ENCODE assay signal across 22 mouse cellular contexts in the genomic region with DNA sequence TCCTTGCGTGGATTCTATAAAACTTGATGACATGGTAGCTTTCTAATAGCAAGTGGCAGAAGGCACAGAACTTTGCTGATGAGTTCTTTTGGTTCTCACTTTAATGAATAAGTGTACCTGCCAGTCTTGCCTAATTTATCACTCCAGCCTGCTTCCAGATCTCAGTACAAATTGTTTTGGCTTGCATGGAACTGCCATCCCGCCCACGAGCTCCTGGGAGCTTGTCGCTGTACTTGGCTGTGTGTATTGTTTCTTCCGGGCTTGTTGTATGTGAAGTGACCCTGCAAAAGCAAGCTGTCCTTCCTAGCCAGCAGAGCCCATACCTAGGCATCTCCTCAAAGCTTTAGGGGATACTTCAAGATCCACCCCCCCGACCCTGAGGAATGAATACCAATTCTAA.
DNase-seq lines count a peak whose midpoint lies in the region; ATAC-seq and TF ChIP-seq lines count a peak whose summit lies in the region.
"Had no signal": no experiment of that assay in that cellular context is flagged by ENCODE, and none has a peak within 500 bp of the region (broad histone marks: within the 10 kb centered on the region; RNA-seq: fewer than 3 reads in every experiment).

No protein-coding gene starts in this region.

- TF ChIP-seq CTCF in midbrain, postnatal 0 days (IDR thresholded peaks at IDR 0.05) = no peak

- no peak for ATAC-seq in midbrain, postnatal 0 days (ENCODE audit: low FRiP score)
- ATAC-seq in forebrain, embryonic 15.5 days (replicated peaks) = no peak
- ATAC-seq: activated CD4-positive, CD25-positive, alpha-beta regulatory T cell, adult 4 months; intestine, embryonic 15.5 days; Patski had no signal

- DNase-seq in layer of hippocampus, adult 11-12 months (ENCODE audit: low spot score) = peak; percentile 49
- DNase-seq in layer of hippocampus, postnatal 25 days (ENCODE audit: extremely low spot score in 1 of 2, low spot score in 1 of 2) = no peak
- peak; percentile 42 to 47 for DNase-seq in right cerebral cortex, postnatal 36 days (ENCODE audit: low spot score in 2 of 2)
- no peak for DNase-seq in right cerebral cortex, postnatal 25 days
- DNase-seq in cerebellum, postnatal 14 days = peak; percentile 40 to 60
- DNase-seq in midbrain, postnatal 0 days (ENCODE audit: low spot score) = no peak
- DNase-seq: gastrocnemius, postnatal 14 days; heart, postnatal 10 days; kidney, postnatal 4 days; lung, embryonic 14.5 days; thymus, adult 2 months had no signal

- no peaks in the 10 kb centered on the region for H3K27me3 ChIP-seq in midbrain, postnatal 0 days (ENCODE audit: insufficient read depth, low read length)
- no peaks in the 10 kb centered on the region for H3K27me3 ChIP-seq in forebrain, embryonic 15.5 days
- H3K27me3 ChIP-seq: hindbrain, embryonic 12.5 days; intestine, embryonic 15.5 days; Patski; stomach, embryonic 15.5 days had no signal

- WGBS in midbrain, postnatal 0 days = 68% methylated on average over 6 of the region's 6 CpGs
- WGBS in forebrain, embryonic 15.5 days = 65% methylated on average over 6 of the region's 6 CpGs

- H3K4me2 ChIP-seq in midbrain, postnatal 0 days (ENCODE audit: low read depth, low read length, poor library complexity, severe bottlenecking) = no peak overlapping the region
- no peak overlapping the region for H3K4me2 ChIP-seq in forebrain, embryonic 15.5 days (replicated peaks)
- H3K4me2 ChIP-seq: hindbrain, embryonic 12.5 days; intestine, embryonic 15.5 days; liver, embryonic 11.5 days; lung, embryonic 14.5 days; midbrain, embryonic 11.5 days; stomach, embryonic 15.5 days had no signal

- H3K9me3 ChIP-seq in midbrain, postnatal 0 days (ENCODE audit: low read length) = no peaks in the 10 kb centered on the region
- H3K9me3 ChIP-seq in forebrain, embryonic 15.5 days = no peaks in the 10 kb centered on the region
- H3K9me3 ChIP-seq: heart, embryonic 10.5 days; hindbrain, embryonic 12.5 days; intestine, embryonic 15.5 days; limb, embryonic 10.5 days; stomach, embryonic 15.5 days had no signal

- no peak overlapping the region for H3K27ac ChIP-seq in midbrain, postnatal 0 days (ENCODE audit: low read depth, low read length)
- H3K27ac ChIP-seq in forebrain, embryonic 15.5 days (replicated peaks) = no peak overlapping the region
- H3K27ac ChIP-seq: heart, embryonic 10.5 days; hindbrain, embryonic 12.5 days; intestine, embryonic 15.5 days; limb, embryonic 10.5 days; macrophage; stomach, embryonic 15.5 days had no signal

- no peak overlapping the region for H3K4me3 ChIP-seq in midbrain, postnatal 0 days (ENCODE audit: low read depth, low read length)
- H3K4me3 ChIP-seq in forebrain, embryonic 15.5 days = no peak overlapping the region
- H3K4me3 ChIP-seq: heart, embryonic 10.5 days; hindbrain, embryonic 12.5 days; intestine, embryonic 15.5 days; limb, embryonic 10.5 days; stomach, embryonic 15.5 days had no signal

- H3K9ac ChIP-seq in midbrain, postnatal 0 days (replicated peaks; ENCODE audit: low read length, poor library complexity, severe bottlenecking) = no peak overlapping the region
- H3K9ac ChIP-seq in forebrain, embryonic 15.5 days (replicated peaks) = no peak overlapping the region
- H3K9ac ChIP-seq: hindbrain, embryonic 12.5 days; intestine, embryonic 15.5 days; lung, embryonic 14.5 days; stomach, embryonic 15.5 days had no signal

- H3K4me1 ChIP-seq in midbrain, postnatal 0 days (ENCODE audit: insufficient read depth, low read length) = no peaks in the 10 kb centered on the region
- H3K4me1 ChIP-seq in forebrain, embryonic 15.5 days = peaks cover 14% of the 10 kb centered on the region; the same call in 1 of the 2 replicates
- H3K4me1 ChIP-seq: intestine, embryonic 15.5 days; stomach, embryonic 15.5 days had no signal

- H3K36me3 ChIP-seq in midbrain, postnatal 0 days (ENCODE audit: insufficient read depth, low read length) = no peaks in the 10 kb centered on the region
- no peaks in the 10 kb centered on the region for H3K36me3 ChIP-seq in forebrain, embryonic 15.5 days
- H3K36me3 ChIP-seq: heart, embryonic 10.5 days; hindbrain, embryonic 12.5 days; intestine, embryonic 15.5 days; limb, embryonic 10.5 days; stomach, embryonic 15.5 days had no signal

Comparison
In these comparisons a context has a peak if more than half of its experiments do, and no peak if none do; other contexts are left out.
1. DNase-seq: peak in layer of hippocampus, adult 11-12 months (single experiment), right cerebral cortex, postnatal 36 days (2 of 2) and cerebellum, postnatal 14 days (2 of 2); none in layer of hippocampus, postnatal 25 days (0 of 2), right cerebral cortex, postnatal 25 days (single experiment) and midbrain, postnatal 0 days (single experiment).